Mouse (Mus musculus): Measurements from ENCODE around the gene Itgb3. TPM values are rescaled to one million over a fixed set of nuclear protein-coding genes. Genes with fewer than 3 reads are reported as not detected.

Gene Itgb3
- polyA plus RNA-seq, 1 experiment from 2014 or later = 16.0 TPM

DNA sequence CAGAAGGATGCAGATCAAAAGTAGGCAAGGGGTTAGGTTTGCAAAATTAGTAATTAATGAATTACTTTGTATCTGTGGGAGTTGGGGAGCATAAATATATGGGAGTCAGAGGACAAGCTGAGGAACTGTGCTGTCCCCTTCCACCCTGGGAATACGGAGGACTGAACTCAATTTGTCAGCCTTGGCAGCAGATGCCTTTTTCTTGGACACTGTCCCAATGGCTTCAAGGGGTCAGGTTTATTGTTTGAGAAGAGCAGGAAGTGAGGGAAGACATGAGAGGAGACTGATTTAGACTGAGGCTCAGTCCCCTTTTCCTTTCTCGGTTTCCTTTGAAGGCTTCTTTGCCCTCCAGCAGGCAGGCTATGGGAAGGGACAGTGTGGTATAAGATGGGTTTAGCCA is 35.2 kb upstream of the Itgb3 start:
- Histone ChIP-seq H3K4me2 (ENCODE audit: low read depth, low read length) (no peak overlapping the region), H3K27me3 (ENCODE audit: insufficient read depth, low read length) (no peaks in the 10 kb centered on the region), H3K9me3 (ENCODE audit: low read length) (0 out of 2 replicates have a peak, but pooled peaks cover 4% of the 10 kb centered on the region), H3K9ac (replicated peaks) (no peak overlapping the region), H3K4me3 (ENCODE audit: low read depth, low read length) (no peak overlapping the region), H3K27ac (ENCODE audit: low read depth) (no peak overlapping the region), H3K4me1 (ENCODE audit: insufficient read depth) (peaks cover 4% of the 10 kb centered on the region; the same call in 1 of the 2 replicates), H3K36me3 (replicated peaks; ENCODE audit: insufficient read depth, low read length) (no peaks in the 10 kb centered on the region)
- TF ChIP-seq EP300 (IDR thresholded peaks at IDR 0.05; ENCODE audit: low read depth) = no peak
- DNase-seq (no peak), ATAC-seq (no peak)
- WGBS (ENCODE audit: insufficient replicate concordance) = 51% methylated on average over 2 of the region's 2 CpGs

DNA sequence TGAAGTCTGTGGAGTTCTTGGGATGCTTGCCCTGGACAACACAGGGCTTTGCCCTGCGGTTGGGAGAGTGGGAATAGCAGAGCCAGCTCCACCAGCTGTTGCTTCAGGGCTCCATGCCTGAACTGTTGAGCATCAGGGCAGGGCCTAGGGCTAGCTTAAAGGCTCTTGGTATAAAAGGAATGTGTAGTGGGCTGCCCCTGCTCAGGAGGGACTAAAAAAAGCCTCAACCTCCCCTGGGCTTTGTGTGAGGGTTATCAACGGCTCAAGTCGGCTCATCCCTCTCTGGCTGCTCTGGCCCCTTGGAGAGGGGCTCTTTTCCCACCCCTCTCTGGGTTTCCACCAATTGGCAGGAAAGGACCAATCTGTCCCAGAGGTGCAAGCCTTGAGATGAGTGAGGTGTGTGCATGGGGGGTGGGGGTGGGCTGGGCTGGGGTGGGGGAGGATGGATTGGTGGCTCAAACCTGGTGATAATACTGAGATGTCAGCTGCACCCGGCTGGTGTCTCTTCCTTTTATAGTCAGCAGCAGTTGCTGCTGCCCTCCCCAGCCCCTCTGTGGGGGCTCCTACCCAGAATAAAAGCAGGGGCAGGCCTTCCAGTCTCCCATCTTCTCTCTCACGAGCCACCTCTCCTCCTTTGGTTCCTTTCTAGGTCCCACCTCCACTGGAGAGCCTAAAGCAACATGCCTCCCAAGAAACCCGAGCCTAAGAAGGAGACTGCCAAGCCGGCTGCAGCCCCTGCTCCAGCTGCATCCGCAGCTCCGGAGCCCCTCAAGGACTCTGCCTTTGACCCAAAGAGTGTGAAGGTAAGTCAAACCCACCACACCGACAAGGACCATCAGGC is 30.8 kb upstream of the Itgb3 start:
- H3K9ac ChIP-seq (replicated peaks) = no peak overlapping the region
- H3K4me2 ChIP-seq (ENCODE audit: low read depth, low read length) = peak overlapping the region; percentile 22; the same call in 1 of the 2 replicates
- no peak for DNase-seq
- H3K4me3 ChIP-seq (ENCODE audit: low read depth, low read length) = no peak overlapping the region
- H3K4me1 ChIP-seq (ENCODE audit: insufficient read depth) = no peaks in the 10 kb centered on the region
- H3K36me3 ChIP-seq (replicated peaks; ENCODE audit: insufficient read depth, low read length) = no peaks in the 10 kb centered on the region
- no peaks in the 10 kb centered on the region for H3K9me3 ChIP-seq (ENCODE audit: low read length)
- TF ChIP-seq CTCF (IDR thresholded peaks at IDR 0.05; ENCODE audit: low read depth) (no peak), EP300 (IDR thresholded peaks at IDR 0.05; ENCODE audit: low read depth) (no peak)
- no peaks in the 10 kb centered on the region for H3K27me3 ChIP-seq (ENCODE audit: insufficient read depth, low read length)
- no peak for ATAC-seq
- WGBS (ENCODE audit: insufficient replicate concordance) = 63% methylated on average over 10 of the region's 10 CpGs
- no peak overlapping the region for H3K27ac ChIP-seq (ENCODE audit: low read depth)

DNA sequence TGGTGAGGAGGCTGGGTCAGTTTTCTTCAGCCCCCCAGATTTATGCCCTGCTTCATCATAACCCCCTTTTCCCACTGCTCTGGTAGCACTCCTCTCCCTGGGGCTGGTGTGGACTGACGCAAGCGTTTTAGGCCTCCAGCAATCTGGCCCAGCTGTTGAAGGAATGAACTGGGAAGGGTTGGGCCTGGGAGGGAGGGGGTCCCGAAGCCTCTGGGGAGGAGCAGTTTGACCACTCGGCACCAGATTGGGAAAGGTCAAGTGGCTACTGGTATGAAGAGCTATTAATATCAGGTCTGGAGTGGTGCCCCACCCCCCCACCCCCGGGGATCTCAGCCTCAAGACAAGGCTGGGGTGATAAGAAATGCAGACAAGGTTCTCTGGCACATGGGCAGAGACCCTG is 29.7 kb upstream of the Itgb3 start:
- WGBS (ENCODE audit: insufficient replicate concordance) = 61% methylated on average over 5 of the region's 5 CpGs
- ATAC-seq (no peak), DNase-seq (no peak)
- Histone ChIP-seq H3K9ac (replicated peaks) (no peak overlapping the region), H3K27me3 (ENCODE audit: insufficient read depth, low read length) (no peaks in the 10 kb centered on the region), H3K36me3 (replicated peaks; ENCODE audit: insufficient read depth, low read length) (no peaks in the 10 kb centered on the region), H3K9me3 (ENCODE audit: low read length) (no peaks in the 10 kb centered on the region), H3K27ac (ENCODE audit: low read depth) (no peak overlapping the region), H3K4me1 (ENCODE audit: insufficient read depth) (no peaks in the 10 kb centered on the region), H3K4me2 (ENCODE audit: low read depth, low read length) (peak overlapping the region; percentile 22; the same call in 1 of the 2 replicates), H3K4me3 (ENCODE audit: low read depth, low read length) (no peak overlapping the region)
- TF ChIP-seq EP300 (IDR thresholded peaks at IDR 0.05; ENCODE audit: low read depth) (no peak), CTCF (IDR thresholded peaks at IDR 0.05; ENCODE audit: low read depth) (no peak)

DNA sequence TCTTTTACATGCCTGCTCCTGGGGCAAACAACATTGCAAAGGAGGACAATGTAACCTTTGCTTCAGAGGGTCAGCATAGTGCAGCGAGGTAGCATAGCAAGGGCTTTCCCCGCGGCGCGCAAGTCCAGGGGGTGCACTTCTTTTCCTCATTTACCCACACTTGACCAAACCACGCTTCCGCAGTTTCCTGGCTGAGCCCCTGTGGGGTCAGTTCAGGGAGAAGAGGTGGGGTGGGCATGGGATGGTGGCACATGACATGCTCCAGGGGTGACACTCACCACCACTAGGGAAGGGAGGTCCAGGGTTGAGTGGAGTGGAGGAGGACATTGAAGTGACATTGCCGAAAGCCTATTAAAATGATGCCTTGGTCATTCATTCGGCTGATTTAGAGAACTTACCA is 28.7 kb upstream of the Itgb3 start:
- TF ChIP-seq CTCF (IDR thresholded peaks at IDR 0.05; ENCODE audit: low read depth) = no peak
- no peak for TF ChIP-seq EP300 (IDR thresholded peaks at IDR 0.05; ENCODE audit: low read depth)
- Histone ChIP-seq H3K4me3 (ENCODE audit: low read depth, low read length) (no peak overlapping the region), H3K9me3 (ENCODE audit: low read length) (no peaks in the 10 kb centered on the region), H3K27ac (ENCODE audit: low read depth) (no peak overlapping the region), H3K4me2 (ENCODE audit: low read depth, low read length) (no peak overlapping the region), H3K36me3 (replicated peaks; ENCODE audit: insufficient read depth, low read length) (no peaks in the 10 kb centered on the region), H3K4me1 (ENCODE audit: insufficient read depth) (no peaks in the 10 kb centered on the region), H3K9ac (replicated peaks) (no peak overlapping the region), H3K27me3 (ENCODE audit: insufficient read depth, low read length) (no peaks in the 10 kb centered on the region)
- 53% methylated on average over 9 of the region's 9 CpGs for WGBS (ENCODE audit: insufficient replicate concordance)
- ATAC-seq (no peak), DNase-seq (no peak)

DNA sequence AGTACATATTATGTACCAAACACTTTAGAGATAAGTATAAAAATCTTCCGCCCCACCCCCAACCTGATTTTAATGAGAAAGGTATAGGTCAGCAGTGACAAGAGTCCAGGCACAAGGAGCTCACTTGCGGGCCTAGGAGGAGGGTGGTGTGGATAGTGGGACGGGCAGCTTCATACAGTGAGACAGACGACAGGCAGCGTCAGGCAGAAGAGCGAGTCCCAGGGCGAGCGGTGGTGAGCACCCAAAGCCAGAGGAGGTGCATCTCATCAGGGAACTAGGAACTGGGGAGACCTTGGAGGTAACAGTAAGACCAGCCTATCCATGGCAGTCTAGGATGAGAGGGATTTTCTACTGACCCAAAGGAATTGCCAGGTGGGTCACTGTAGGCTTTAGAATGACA is 28.2 kb upstream of the Itgb3 start:
- Histone ChIP-seq H3K36me3 (replicated peaks; ENCODE audit: insufficient read depth, low read length) (no peaks in the 10 kb centered on the region), H3K4me3 (ENCODE audit: low read depth, low read length) (no peak overlapping the region), H3K27me3 (ENCODE audit: insufficient read depth, low read length) (no peaks in the 10 kb centered on the region), H3K9ac (replicated peaks) (no peak overlapping the region), H3K9me3 (ENCODE audit: low read length) (no peaks in the 10 kb centered on the region), H3K27ac (ENCODE audit: low read depth) (no peak overlapping the region), H3K4me1 (ENCODE audit: insufficient read depth) (no peaks in the 10 kb centered on the region), H3K4me2 (ENCODE audit: low read depth, low read length) (no peak overlapping the region)
- no peak for ATAC-seq
- 87% methylated on average over 8 of the region's 8 CpGs for WGBS (ENCODE audit: insufficient replicate concordance)
- no peak for DNase-seq
- TF ChIP-seq CTCF (IDR thresholded peaks at IDR 0.05; ENCODE audit: low read depth) (no peak), EP300 (IDR thresholded peaks at IDR 0.05; ENCODE audit: low read depth) (no peak)

DNA sequence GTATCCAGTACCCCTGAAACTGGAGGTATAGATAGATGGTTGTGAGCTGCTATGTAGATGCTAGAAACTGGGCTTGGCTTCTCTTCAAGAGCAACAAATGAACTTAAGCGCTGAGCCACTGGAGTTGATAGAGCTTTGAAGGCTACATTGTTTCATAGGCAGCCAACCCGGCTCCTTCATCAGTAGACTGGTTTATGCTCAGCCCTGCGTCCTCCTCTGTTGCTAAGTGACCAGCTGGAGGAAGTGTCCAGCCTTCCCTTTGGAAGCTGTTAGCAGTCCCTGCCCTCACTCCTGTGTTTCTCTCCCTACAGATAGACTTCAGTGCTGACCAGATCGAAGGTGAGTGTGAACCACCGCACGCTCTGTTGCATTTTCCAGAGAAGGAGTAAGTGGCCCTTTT is 27.7 kb upstream of the Itgb3 start:
- Histone ChIP-seq H3K9me3 (ENCODE audit: low read length) (no peaks in the 10 kb centered on the region), H3K4me1 (ENCODE audit: insufficient read depth) (no peaks in the 10 kb centered on the region), H3K9ac (replicated peaks) (no peak overlapping the region), H3K36me3 (replicated peaks; ENCODE audit: insufficient read depth, low read length) (no peaks in the 10 kb centered on the region), H3K27ac (ENCODE audit: low read depth) (no peak overlapping the region), H3K4me3 (ENCODE audit: low read depth, low read length) (no peak overlapping the region), H3K27me3 (ENCODE audit: insufficient read depth, low read length) (no peaks in the 10 kb centered on the region), H3K4me2 (ENCODE audit: low read depth, low read length) (no peak overlapping the region)
- ATAC-seq (no peak), DNase-seq (no peak)
- WGBS (ENCODE audit: insufficient replicate concordance) = 68% methylated on average over 6 of the region's 6 CpGs
- TF ChIP-seq EP300 (IDR thresholded peaks at IDR 0.05; ENCODE audit: low read depth) = no peak
- no peak for TF ChIP-seq CTCF (IDR thresholded peaks at IDR 0.05; ENCODE audit: low read depth)

Measured in liver, postnatal 0 days (tissue).